Mouse (Mus musculus) forebrain, embryonic 11.5 days (tissue): ENCODE data around the gene Siah1a. TPM values are rescaled to one million over a fixed set of nuclear protein-coding genes. Genes with fewer than 3 reads are reported as not detected.

Experiments used
- ATAC-seq: fragments of 200-750 bp; cut with Nextera tagmentation; replicated peaks from 2 replicates; pipeline ENCODE4 v1.8.0; 2017; ENCODE audit warnings: moderate TSS enrichment; ENCODE audit not compliant: low FRiP score
- DNase-seq: peaks from one replicate; pipeline ENCODE4 v3.0.0-alpha.2; 2017; ENCODE audit warnings: low spot score
- H3K27ac ChIP-seq: fragments of 300-500 bp; sonication (generic); 2 replicates; pipeline ENCODE4 v1.5.1; 2014; ENCODE audit warnings: low read depth, low read length
- H3K27me3 ChIP-seq: fragments of 300-500 bp; sonication (generic); 2 replicates; pipeline ENCODE4 v1.6.1; 2014; ENCODE audit warnings: mild to moderate bottlenecking, low read length, mixed read lengths; ENCODE audit not compliant: control insufficient read depth, insufficient read depth
- H3K36me3 ChIP-seq: fragments of 300-500 bp; sonication (generic); 2 replicates; pipeline ENCODE4 v1.6.1; 2014; ENCODE audit warnings: mild to moderate bottlenecking, low read length, moderate library complexity, mixed read lengths; ENCODE audit not compliant: control insufficient read depth, insufficient read depth
- H3K4me1 ChIP-seq: fragments of 300-500 bp; sonication (generic); replicated peaks from 2 replicates; pipeline ENCODE4 v1.6.1; 2014; ENCODE audit warnings: low read length, mixed read lengths; ENCODE audit not compliant: control insufficient read depth, insufficient read depth
- H3K4me2 ChIP-seq: fragments of 300-500 bp; sonication (generic); 2 replicates; pipeline ENCODE4 v1.6.1; 2014; ENCODE audit warnings: low read depth, mild to moderate bottlenecking, low read length, moderate library complexity, mixed read lengths; ENCODE audit not compliant: severe bottlenecking
- H3K4me3 ChIP-seq: fragments of 300-500 bp; sonication (generic); 2 replicates; pipeline ENCODE4 v1.5.1; 2014; ENCODE audit warnings: low read depth, low read length
- H3K9ac ChIP-seq: fragments of 300-500 bp; sonication (generic); 2 replicates; pipeline ENCODE4 v1.6.1; 2014; ENCODE audit warnings: low read length
- H3K9me3 ChIP-seq: fragments of 300-500 bp; sonication (generic); 2 replicates; pipeline ENCODE4 v1.6.1; 2016; ENCODE audit warnings: low read length, mixed read lengths; ENCODE audit not compliant: control insufficient read depth
- WGBS: fragments of 180-500 bp; shearing (Covaris S2); extraction: QIAGEN DNeasy Blood & Tissue Kit; methylation state at CpG from one replicate; pipeline ENCODE4 v1.1.7; 2014; 5-methylcytosine and 5-hydroxymethylcytosine counted together
- polyA plus RNA-seq: library from polyadenylated mRNA; unstranded; fragments of >200 nt; fragmentation: Nextera tagmentation; extraction: Ambion mirVana; gene quantifications from 2 replicates; pipeline ENCODE4 v1.2.1, GENCODE M21; 2014

Siah1a gene
- polyA plus RNA-seq, 1 experiment from 2014 or later: 72.5 TPM

DNA sequence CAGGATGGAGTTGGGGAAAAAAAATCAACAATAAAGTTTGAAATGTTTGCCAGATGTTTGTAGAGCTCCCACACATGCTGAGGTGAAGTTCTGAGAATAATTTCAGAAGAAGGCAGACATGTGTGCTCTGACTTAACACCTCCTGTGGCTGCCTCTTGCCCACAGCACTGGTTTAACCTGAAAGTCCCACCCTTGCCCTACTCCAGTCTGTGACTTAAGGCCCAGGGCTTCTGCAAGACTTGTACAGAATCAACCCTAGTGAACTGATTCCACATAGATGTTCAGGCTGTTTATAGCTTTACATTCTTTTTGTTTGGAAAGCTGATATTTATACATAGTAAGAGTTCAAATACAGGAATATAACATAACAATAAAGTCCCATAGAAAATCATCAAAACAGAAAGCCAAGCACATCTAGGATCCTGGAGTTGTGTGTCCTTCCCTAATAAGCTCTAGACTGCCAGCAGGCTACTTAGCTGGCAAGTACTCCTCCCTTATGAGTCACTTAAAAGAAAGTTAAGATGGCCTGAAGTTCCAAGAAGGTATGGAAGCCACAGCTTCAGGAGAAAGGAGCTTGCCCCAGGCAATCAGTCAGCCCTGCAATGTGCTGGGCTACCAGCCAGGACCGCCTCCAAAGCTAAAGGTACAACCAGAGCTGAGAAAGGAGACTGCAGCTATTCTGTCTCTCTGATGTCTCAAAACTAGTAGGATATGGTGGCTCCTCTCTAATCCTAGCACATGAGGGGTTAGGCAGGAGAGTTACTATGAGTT is 24.4 kb upstream of the Siah1a start:
- H3K4me2 ChIP-seq: no peak overlapping the region
- no peak for ATAC-seq
- WGBS: 83% methylated on average over 1 of the region's 1 CpGs

DNA sequence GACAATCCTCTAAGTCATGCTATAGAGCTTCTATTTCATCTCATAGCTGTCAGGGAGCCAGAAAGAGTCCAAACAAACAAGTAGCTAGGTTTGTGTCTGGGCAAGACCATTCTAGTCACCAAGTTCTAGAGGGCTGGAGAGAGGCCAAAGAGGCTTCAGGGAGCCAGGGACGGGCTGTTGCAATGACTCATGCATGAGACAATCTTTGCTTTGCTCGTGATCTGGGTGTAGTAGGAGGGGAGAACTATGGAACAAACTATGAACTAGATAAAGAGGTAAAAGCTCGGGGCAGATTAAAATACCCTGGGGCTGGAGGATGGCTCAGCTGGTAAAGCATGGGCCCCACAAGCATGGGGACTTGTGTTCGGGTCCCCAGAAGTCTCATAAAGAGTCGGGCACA is 22.8 kb upstream of the Siah1a start:
- Histone ChIP-seq H3K4me2 (no peak overlapping the region), H3K9ac (no peak overlapping the region), H3K36me3 (no peaks in the 10 kb centered on the region), H3K27ac (no peak overlapping the region), H3K9me3 (no peaks in the 10 kb centered on the region), H3K4me1 (no peaks in the 10 kb centered on the region), H3K27me3 (no peaks in the 10 kb centered on the region), H3K4me3 (no peak overlapping the region)
- ATAC-seq: no peak
- WGBS: 85% methylated on average over 5 of the region's 5 CpGs
- no peak for DNase-seq

More for the DNA sequence above, 24.4 kb upstream of the Siah1a start:
- no peak overlapping the region for H3K9ac ChIP-seq
- no peaks in the 10 kb centered on the region for H3K27me3 ChIP-seq
- no peak overlapping the region for H3K27ac ChIP-seq
- H3K9me3 ChIP-seq: no peaks in the 10 kb centered on the region
- no peak for DNase-seq
- H3K36me3 ChIP-seq: no peaks in the 10 kb centered on the region
- no peak overlapping the region for H3K4me3 ChIP-seq
- no peaks in the 10 kb centered on the region for H3K4me1 ChIP-seq

DNA sequence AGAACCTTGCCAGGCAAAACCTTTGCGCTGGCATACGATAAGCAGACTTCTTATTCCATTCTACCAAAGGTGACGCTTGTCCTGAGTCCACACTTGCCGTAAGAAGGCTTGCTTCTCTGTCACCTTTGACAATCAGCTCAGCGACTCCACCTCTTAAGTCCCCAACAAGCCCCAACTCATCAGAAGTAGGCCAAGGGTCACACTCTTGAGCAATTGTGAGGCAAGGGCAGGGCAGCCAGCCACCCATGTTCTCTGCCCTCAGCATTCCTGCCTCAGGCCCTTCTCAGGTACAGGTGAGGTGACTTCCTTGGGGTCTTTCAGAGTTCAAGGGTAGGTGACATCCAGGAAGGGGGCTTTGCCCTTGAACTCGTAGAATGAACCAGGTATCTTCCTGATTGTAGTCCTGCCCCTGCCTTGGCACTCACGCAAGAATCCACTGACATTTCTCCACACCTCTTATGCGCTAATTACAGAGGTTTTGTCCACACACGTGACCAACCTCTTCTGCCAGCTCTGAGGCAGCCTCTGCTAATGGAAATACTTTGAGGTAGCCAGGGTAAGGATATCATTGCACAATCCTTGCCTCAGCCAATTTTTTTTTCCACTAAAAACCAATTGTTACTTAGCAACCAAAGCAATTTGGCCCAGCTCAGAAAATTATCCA is 20.9 kb upstream of the Siah1a start:
- no peaks in the 10 kb centered on the region for H3K36me3 ChIP-seq
- H3K27ac ChIP-seq: no peak overlapping the region
- WGBS: 88% methylated on average over 9 of the region's 9 CpGs
- H3K9ac ChIP-seq: no peak overlapping the region
- H3K27me3 ChIP-seq: no peaks in the 10 kb centered on the region
- no peaks in the 10 kb centered on the region for H3K9me3 ChIP-seq
- no peaks in the 10 kb centered on the region for H3K4me1 ChIP-seq
- no peak for DNase-seq
- ATAC-seq: no peak
- H3K4me3 ChIP-seq: no peak overlapping the region
- H3K4me2 ChIP-seq: no peak overlapping the region

DNA sequence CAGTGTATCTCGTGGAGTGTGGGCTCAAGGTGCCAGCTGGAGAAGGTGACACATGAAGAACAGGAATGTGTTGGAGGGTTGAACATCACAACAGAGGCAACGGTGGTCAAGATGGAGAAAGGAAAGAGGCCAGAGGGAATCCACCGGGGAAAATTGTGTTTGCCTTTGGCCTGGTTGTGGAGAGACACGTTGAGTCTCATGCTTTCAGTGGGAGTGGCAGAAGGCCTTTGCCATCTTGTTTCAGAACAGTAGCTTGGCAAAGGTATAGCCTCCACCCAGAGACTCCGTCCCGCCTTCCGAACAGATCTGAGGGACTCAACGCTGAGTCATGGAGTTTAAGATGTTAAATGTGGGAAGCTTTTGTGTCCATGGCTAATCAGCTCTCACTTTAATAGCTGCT is 19.9 kb upstream of the Siah1a start:
- Histone ChIP-seq H3K27me3 (no peaks in the 10 kb centered on the region), H3K4me1 (no peaks in the 10 kb centered on the region), H3K4me2 (no peak overlapping the region), H3K4me3 (no peak overlapping the region), H3K9me3 (no peaks in the 10 kb centered on the region), H3K27ac (no peak overlapping the region), H3K36me3 (no peaks in the 10 kb centered on the region), H3K9ac (no peak overlapping the region)
- WGBS: 92% methylated on average over 8 of the region's 8 CpGs
- ATAC-seq (no peak), DNase-seq (no peak)

DNA sequence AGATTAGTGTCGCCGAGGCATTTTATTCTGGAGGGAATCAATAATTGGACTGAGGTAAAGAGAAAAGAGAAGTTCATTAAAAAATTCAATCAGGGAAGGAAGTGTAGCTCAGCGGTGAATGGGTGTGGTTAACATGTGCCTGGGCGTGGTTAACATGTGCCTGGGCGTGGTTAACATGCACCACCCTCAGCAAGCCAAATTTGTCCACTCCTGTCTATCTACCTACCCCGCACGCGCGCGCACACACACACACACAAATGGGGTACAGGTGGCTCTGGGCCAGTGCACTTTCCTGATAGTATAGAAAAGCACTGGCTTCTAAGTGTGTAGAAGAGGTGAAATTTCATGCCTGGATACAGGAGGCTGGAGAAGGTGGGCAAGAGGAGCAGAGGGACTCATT is 19.4 kb upstream of the Siah1a start:
- ATAC-seq (no peak), DNase-seq (no peak)
- Histone ChIP-seq H3K36me3 (no peaks in the 10 kb centered on the region), H3K9ac (no peak overlapping the region), H3K27ac (no peak overlapping the region), H3K27me3 (no peaks in the 10 kb centered on the region), H3K4me2 (no peak overlapping the region), H3K4me3 (no peak overlapping the region), H3K4me1 (no peaks in the 10 kb centered on the region), H3K9me3 (no peaks in the 10 kb centered on the region)
- WGBS: 89% methylated on average over 10 of the region's 10 CpGs

DNA sequence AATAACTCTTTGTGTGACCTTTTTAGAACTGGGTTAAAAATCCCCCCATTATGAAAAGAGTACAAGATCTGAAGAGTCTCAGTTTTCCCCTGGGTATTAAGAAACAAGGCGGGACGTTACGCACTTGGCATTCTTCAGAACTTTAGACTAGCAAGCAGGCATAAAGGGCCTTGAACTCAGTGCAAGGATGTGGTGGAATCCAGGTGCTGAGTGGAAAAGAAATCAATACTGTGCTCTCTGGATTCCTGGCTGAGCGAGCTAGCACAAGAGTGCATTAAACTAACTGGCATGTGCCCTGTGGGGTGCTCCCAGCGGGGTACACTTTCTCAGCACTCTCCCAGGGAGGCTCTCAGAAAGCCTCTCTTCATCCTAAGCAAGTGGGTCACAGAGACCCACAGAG is 17.1 kb upstream of the Siah1a start:
- H3K27me3 ChIP-seq: no peaks in the 10 kb centered on the region
- no peak overlapping the region for H3K9ac ChIP-seq
- H3K4me2 ChIP-seq: no peak overlapping the region
- no peak overlapping the region for H3K27ac ChIP-seq
- no peaks in the 10 kb centered on the region for H3K4me1 ChIP-seq
- DNase-seq (no peak), ATAC-seq (no peak)
- H3K4me3 ChIP-seq: no peak overlapping the region
- no peaks in the 10 kb centered on the region for H3K9me3 ChIP-seq
- no peaks in the 10 kb centered on the region for H3K36me3 ChIP-seq
- 57% methylated on average over 5 of the region's 5 CpGs for WGBS

DNA sequence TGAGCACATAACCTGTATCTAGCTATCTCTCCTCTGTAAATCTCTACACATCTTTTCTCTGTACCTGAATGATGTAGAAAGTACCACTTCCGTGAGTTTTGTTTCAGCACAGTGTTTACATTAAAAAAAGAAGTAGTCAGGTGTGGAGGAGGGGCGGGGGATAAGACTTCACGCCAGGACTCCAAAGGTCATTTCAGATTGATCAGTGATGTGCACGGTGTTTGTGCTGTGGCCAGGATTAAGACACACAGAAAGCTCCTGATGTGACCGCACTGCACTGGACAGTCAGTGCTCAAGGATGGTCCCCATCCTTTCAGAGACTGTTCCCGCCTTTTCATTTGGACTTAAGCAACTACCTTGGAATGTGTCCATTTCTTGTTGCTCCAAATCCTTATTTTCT is 15.0 kb upstream of the Siah1a start:
- no peak for ATAC-seq
- 60% methylated on average over 6 of the region's 6 CpGs for WGBS
- no peaks in the 10 kb centered on the region for H3K27me3 ChIP-seq
- no peak overlapping the region for H3K27ac ChIP-seq
- no peak for DNase-seq
- H3K9me3 ChIP-seq: no peaks in the 10 kb centered on the region
- H3K4me3 ChIP-seq: no peak overlapping the region
- H3K4me1 ChIP-seq: no peaks in the 10 kb centered on the region; the same call in 1 of the 2 replicates
- H3K36me3 ChIP-seq: no peaks in the 10 kb centered on the region
- H3K4me2 ChIP-seq: no peak overlapping the region
- H3K9ac ChIP-seq: no peak overlapping the region

DNA sequence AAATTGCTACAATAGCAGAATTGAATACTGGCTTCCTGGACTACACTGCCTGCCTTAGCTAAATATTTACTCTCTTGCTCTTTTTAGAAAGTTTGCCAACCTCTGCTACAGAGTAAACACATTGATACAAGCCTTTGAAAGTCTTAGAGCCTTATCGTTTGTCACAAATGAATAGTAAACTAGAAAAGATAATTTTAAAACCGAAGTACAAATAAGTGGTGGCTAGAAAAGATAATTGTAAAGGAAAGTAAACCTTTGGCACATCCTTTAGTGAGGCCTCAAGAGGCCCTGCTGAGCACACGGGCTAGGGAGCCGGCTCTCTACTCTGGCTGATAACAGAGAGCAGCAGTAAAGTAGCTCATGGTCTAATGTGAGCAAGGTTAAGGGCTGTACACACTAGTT is 13.4 kb upstream of the Siah1a start:
- Histone ChIP-seq H3K9me3 (no peaks in the 10 kb centered on the region), H3K27me3 (no peaks in the 10 kb centered on the region), H3K4me3 (no peak overlapping the region), H3K27ac (no peak overlapping the region), H3K4me1 (no peaks in the 10 kb centered on the region; the same call in 1 of the 2 replicates), H3K4me2 (no peak overlapping the region), H3K36me3 (no peaks in the 10 kb centered on the region), H3K9ac (no peak overlapping the region)
- DNase-seq: no peak
- 82% methylated on average over 4 of the region's 4 CpGs for WGBS
- ATAC-seq: no peak

DNA sequence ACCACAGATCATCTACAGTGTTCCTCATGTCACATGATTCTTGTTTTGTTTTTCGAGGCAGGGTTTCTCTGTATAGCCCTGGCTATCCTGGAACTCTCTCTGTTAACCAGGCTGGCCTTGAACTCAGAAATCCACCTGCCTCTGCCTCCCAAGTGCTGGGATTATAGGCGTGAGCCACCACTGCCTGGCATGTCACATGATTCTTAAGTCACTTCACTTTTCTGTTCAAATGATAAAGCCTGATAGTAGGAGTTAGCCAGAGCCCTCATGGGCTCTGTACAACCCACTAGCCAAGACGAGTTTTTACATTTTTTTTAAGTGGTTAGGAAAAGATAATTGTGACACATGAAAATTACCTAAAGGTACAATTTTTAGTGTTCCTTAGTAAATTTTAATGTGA is 12.9 kb upstream of the Siah1a start:
- Histone ChIP-seq H3K36me3 (no peaks in the 10 kb centered on the region), H3K9ac (no peak overlapping the region), H3K9me3 (no peaks in the 10 kb centered on the region), H3K4me2 (no peak overlapping the region), H3K4me3 (no peak overlapping the region), H3K27me3 (no peaks in the 10 kb centered on the region), H3K27ac (no peak overlapping the region), H3K4me1 (no peaks in the 10 kb centered on the region; the same call in 1 of the 2 replicates)
- ATAC-seq: no peak
- WGBS: 81% methylated on average over 3 of the region's 3 CpGs
- DNase-seq: no peak
